Mouse (Mus musculus): Measurements from ENCODE around the gene C1ql1. TPM values are rescaled to one million over a fixed set of nuclear protein-coding genes. Genes with fewer than 3 reads are reported as not detected.
A peak's percentile ranks its signal among the peaks of the same experiment; 100 is the strongest.

Gene C1ql1
- total RNA-seq, 2 experiments from 2014 or later: not detected

- no peak for DNase-seq (ENCODE audit: low spot score)
- intact Hi-C loops (cut with DNase I): no loop called here
These were observed 28.4 kb downstream of the C1ql1 start for GRCm38 (mm10) chr11:102918077-102918476.

GRCm38 (mm10) chr11:102915380-102915779 is 31.1 kb downstream of the C1ql1 start:
- no peak for DNase-seq (ENCODE audit: low spot score)
- intact Hi-C loops (cut with DNase I): no loop called here

- DNase-seq (ENCODE audit: low spot score): no peak
- intact Hi-C loops (cut with DNase I): no loop called here
These were observed 35.1 kb downstream of the C1ql1 start for GRCm38 (mm10) chr11:102911376-102911775.

GRCm38 (mm10) chr11:102903654-102904053 is 42.8 kb downstream of the C1ql1 start:
- intact Hi-C loops (cut with DNase I): loop anchor here (10.0 kb wide), 1 partner anchor 251 kb away; no protein-coding TSS in a partner anchor
- DNase-seq (ENCODE audit: low spot score): no peak

- DNase-seq (ENCODE audit: low spot score): no peak
- intact Hi-C loops (cut with DNase I): loop anchor here (10.0 kb wide), 1 partner anchor 253 kb away; no protein-coding TSS in a partner anchor
These were observed 44.4 kb downstream of the C1ql1 start for GRCm38 (mm10) chr11:102902107-102902506.

DNA sequence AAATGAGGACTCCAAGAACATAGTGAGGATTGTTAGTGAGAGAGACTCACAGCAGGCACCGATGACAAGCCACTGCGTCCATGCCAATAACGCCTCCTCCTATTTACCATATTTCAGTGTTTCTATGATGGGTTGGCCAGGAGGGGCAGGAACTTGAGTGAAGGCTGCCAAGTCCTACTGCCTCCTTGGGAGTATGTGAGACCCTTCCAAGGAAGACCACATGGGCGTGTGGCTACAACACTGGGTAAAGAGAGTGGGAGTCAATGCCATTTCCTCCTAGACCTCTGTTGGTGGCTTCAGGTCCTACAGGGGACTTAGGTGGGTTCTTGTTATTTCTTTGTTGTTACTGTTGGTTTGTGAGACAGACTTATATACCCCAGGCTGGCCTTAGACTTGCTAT is 45.3 kb downstream of the C1ql1 start:
- no peak for DNase-seq (ENCODE audit: low spot score)
- intact Hi-C loops (cut with DNase I): loop anchor here (2.0 to 10.0 kb wide), 2 partner anchors 154 to 254 kb away; no protein-coding TSS in a partner anchor

GRCm38 (mm10) chr11:102900763-102901162 is 45.7 kb downstream of the C1ql1 start, which contains the start of gene Gfap:
Gene Gfap (minus strand): TSS chr11:102900912.
- intact Hi-C loops (cut with DNase I): loop anchor here (2.0 to 10.0 kb wide), 2 partner anchors 154 to 254 kb away; no protein-coding TSS in a partner anchor
- peak; percentile 24 for DNase-seq (ENCODE audit: low spot score)

DNA sequence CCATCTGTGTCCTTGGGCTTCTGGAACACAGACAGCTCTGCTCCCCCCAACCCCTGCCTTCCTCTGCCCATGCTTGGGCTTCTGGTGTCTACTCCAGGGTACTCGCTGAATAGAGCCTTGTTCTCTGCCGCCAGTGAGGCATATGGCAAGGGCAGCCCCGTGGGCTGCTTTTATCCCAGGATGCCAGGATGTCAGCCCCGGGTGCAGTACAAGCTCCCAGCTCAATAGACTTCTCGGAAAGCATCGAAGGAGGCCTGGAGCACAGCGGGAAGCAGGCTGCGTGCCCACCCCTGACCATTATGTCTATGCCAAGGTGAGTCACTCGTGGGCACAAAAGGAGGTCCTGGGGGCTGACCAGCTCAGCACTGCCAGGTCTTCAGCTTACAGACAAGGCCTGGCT is 48.1 kb downstream of the C1ql1 start:
- intact Hi-C loops (cut with DNase I): no loop called here

DNA sequence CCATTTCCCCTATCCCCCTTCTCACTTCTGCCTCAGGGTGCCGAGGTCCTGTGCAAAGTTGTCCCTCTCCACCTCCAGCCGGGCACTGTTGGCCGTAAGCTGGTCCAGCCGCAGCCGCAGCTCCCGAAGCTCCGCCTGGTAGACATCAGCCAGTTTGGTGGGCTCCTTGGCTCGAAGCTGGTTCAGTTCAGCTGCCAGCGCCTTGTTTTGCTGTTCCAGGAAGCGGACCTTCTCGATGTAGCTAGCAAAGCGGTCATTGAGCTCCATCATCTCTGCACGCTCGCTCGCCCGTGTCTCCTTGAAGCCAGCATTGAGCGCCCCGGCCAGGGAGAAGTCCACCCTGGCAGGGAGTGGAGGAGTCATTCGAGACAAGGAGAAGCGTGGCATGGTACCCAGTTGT is 49.8 kb downstream of the C1ql1 start:
- intact Hi-C loops (cut with DNase I): no loop called here
- DNase-seq (ENCODE audit: low spot score): no peak

More for the DNA sequence above, 48.1 kb downstream of the C1ql1 start:
- no peak for DNase-seq (ENCODE audit: low spot score)

- intact Hi-C loops (cut with DNase I): no loop called here
- no peak for DNase-seq (ENCODE audit: low spot score)
These were observed 50.7 kb downstream of the C1ql1 start for GRCm38 (mm10) chr11:102895779-102896178.

- DNase-seq (ENCODE audit: low spot score): no peak
- intact Hi-C loops (cut with DNase I): no loop called here
These were observed 51.8 kb downstream of the C1ql1 start for GRCm38 (mm10) chr11:102894716-102895115.

- intact Hi-C loops (cut with DNase I): no loop called here
- DNase-seq (ENCODE audit: low spot score): peak; percentile 50
These were observed 53.4 kb downstream of the C1ql1 start for GRCm38 (mm10) chr11:102893015-102893651.

- intact Hi-C loops (cut with DNase I): no loop called here
- DNase-seq (ENCODE audit: low spot score): no peak
These were observed 56.4 kb downstream of the C1ql1 start for GRCm38 (mm10) chr11:102890096-102890495.

Other genes starting within 250 kb of the C1ql1 start
- gene Ccdc43, start 248.9 kb downstream of the C1ql1 start, total RNA-seq (2021): 10 to 100 TPM; 21.2 to 22.8 TPM
- gene Adam11, start 185.2 kb downstream of the C1ql1 start, total RNA-seq (2021): 1 to 10 TPM; 3.8 to 4.1 TPM
- 10 to 100 TPM; 27.4 to 29.2 TPM for gene Gjc1, start 127.0 kb downstream of the C1ql1 start, total RNA-seq (2021)
- gene Higd1b, start 110.8 kb downstream of the C1ql1 start, total RNA-seq (2021): 10 to 100 TPM; 11.6 to 17.6 TPM
- 10 to 100 TPM; 34.6 to 36.1 TPM for gene Eftud2, start 65.7 kb downstream of the C1ql1 start, total RNA-seq (2021)
- not detected for gene Ccdc103, start 65.5 kb downstream of the C1ql1 start, total RNA-seq (2021)
- gene Fam187a, start 61.5 kb downstream of the C1ql1 start, total RNA-seq (2021): not detected
- gene Gfap, start 45.8 kb downstream of the C1ql1 start, total RNA-seq (2021): under 1 TPM; 0.13 to 0.31 TPM
- gene Kif18b, start 21.6 kb downstream of the C1ql1 start, total RNA-seq (2021): under 1 TPM; 0.44 to 0.50 TPM
- gene Nmt1, start 81.5 kb upstream of the C1ql1 start, total RNA-seq (2021): 10 to 100 TPM; 65.2 to 66.1 TPM
- 10 to 100 TPM; 83.5 to 84.3 TPM for gene Dcakd, start 81.6 kb upstream of the C1ql1 start, total RNA-seq (2021)
- 10 to 100 TPM; 14.7 to 16.3 TPM for gene Plcd3, start 155.0 kb upstream of the C1ql1 start, total RNA-seq (2021)
- gene Acbd4, start 155.0 kb upstream of the C1ql1 start, total RNA-seq (2021): 10 to 100 TPM; 36.7 to 39.0 TPM
- 10 to 100 TPM; 17.5 to 18.8 TPM for gene Hexim1, start 169.5 kb upstream of the C1ql1 start, total RNA-seq (2021)
- gene Hexim2, start 185.7 kb upstream of the C1ql1 start, total RNA-seq (2021): 1 to 10 TPM; 1.3 to 2.3 TPM
- gene Fmnl1, start 224.4 kb upstream of the C1ql1 start, total RNA-seq (2021): 10 to 100 TPM; 15.1 to 18.2 TPM